Mouse (Mus musculus): ENCODE results near the gene Gm45808.

- TF ChIP-seq CTCF (IDR thresholded peaks at IDR 0.05; ENCODE audit: low read depth) (no peak), EP300 (optimal IDR thresholded peaks at IDR 0.05) (no peak)
Observed at GRCm38 (mm10) chr7:45508561-45508960, 21.9 kb upstream of the Gm45808 start.

Measured in stomach, postnatal 0 days (tissue).